Mouse (Mus musculus): Measurements from ENCODE around the gene Atxn1. TPM values are rescaled to one million over a fixed set of nuclear protein-coding genes. Genes with fewer than 3 reads are reported as not detected.

Gene Atxn1
- total and polyA plus RNA-seq, 3 experiments: 8.0 to 13.1 (median 9.7) TPM

DNA sequence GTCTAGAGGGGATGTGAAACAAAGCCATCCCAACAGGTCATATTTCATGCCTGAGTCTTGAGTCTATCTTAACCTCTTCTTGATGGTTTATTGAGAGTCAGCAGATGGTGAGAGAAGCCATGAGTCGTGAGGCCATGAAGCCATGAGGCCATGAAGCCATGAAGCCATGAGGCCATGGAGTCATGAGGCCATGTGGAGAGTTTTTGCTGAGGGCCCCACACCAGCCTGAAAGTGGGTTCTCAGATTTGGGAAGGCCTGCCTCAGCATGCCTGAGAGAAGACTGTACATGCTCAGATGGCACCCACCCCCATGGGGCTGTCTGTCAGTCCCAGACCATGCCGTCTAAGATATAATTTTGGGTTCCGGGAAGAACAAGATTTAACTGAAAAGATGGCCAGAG is 229.0 kb downstream of the Atxn1 start:
- Histone ChIP-seq H3K4me3 (replicated peaks in 1 of 3; ENCODE audit: low read depth in 2 of 3, low read length in 2 of 3, poor library complexity in 1 of 3) (no peak overlapping the region), H3K9me3 (replicated peaks; ENCODE audit: low read length) (no peaks in the 10 kb centered on the region), H3K27ac (ENCODE audit: insufficient read depth, low read depth) (peak overlapping the region; percentile 98), H3K4me1 (ENCODE audit: control insufficient read depth in 1 of 2, insufficient read depth in 2 of 2) (peaks cover 22 to 53% of the 10 kb centered on the region in 2 experiments), H3K36me3 (replicated peaks in 1 of 2; ENCODE audit: control insufficient read depth in 1 of 2, insufficient read depth in 1 of 2, low read length in 1 of 2) (peaks cover 18 to 60% of the 10 kb centered on the region in 2 experiments), H3K9ac (ENCODE audit: insufficient read depth, low read depth) (peak overlapping the region; percentile 18), H3K4me2 (ENCODE audit: insufficient read depth, low read depth, poor library complexity, severe bottlenecking) (peak overlapping the region; percentile 72; the same call in 1 of the 2 replicates), H3K79me2 (replicated peaks; ENCODE audit: control insufficient read depth, extremely low read depth, insufficient read depth, poor library complexity, severe bottlenecking) (no peaks in the 10 kb centered on the region), H3K27me3 (replicated peaks) (no peaks in the 10 kb centered on the region)
- in situ Hi-C loops (cut with MboI; ENCODE audit: low pct_ligation_motif_present, low pct_unique_long_range_greater_than_20kb, low sequenced_read_pairs) (no loop called here), dilution Hi-C loops (cut with MboI; ENCODE audit: extremely low pct_ligation_motif_present, extremely low pct_unique_long_range_greater_than_20kb, low sequenced_read_pairs) (no loop called here)
- peak; percentile 31 for DNase-seq (ENCODE audit: extremely low read depth)
- TF ChIP-seq MYC (IDR thresholded peaks at IDR 0.05; ENCODE audit: low read depth, low read length): peak; percentile 90; the same call in 1 of the 2 replicates
- no peak for TF ChIP-seq USF1 (IDR thresholded peaks at IDR 0.05; ENCODE audit: low read depth, low read length)
- TF ChIP-seq MAFK (IDR thresholded peaks at IDR 0.05; ENCODE audit: insufficient replicate concordance, low read length): no peak
- 0 out of 2 replicates have a peak, but pooled peaks have one; percentile 45 for TF ChIP-seq NRF1 (IDR thresholded peaks at IDR 0.05; ENCODE audit: low read depth, low read length)
- no peak for TF ChIP-seq ZMIZ1 (IDR thresholded peaks at IDR 0.05; ENCODE audit: low read depth, low read length)
- TF ChIP-seq KAT2A (IDR thresholded peaks at IDR 0.05; ENCODE audit: insufficient replicate concordance, low read length): no peak
- no peak for TF ChIP-seq ZKSCAN1 (IDR thresholded peaks at IDR 0.05; ENCODE audit: borderline replicate concordance, low read depth, low read length)
- 0 out of 2 replicates have a peak, but pooled peaks have one; percentile 19 for TF ChIP-seq BHLHE40 (IDR thresholded peaks at IDR 0.05; ENCODE audit: low read depth, low read length)
- no peak for TF ChIP-seq ZC3H11A (IDR thresholded peaks at IDR 0.05; ENCODE audit: low read depth, low read length)
- peak; percentile 34; the same call in 1 of the 2 replicates for TF ChIP-seq MEF2A (IDR thresholded peaks at IDR 0.05; ENCODE audit: borderline replicate concordance, low read depth, low read length)
- no peak for TF ChIP-seq POLR2A (IDR thresholded peaks at IDR 0.05; ENCODE audit: low read depth, low read length)
- no peak; the same call in 1 of the 2 replicates for TF ChIP-seq HCFC1 (IDR thresholded peaks at IDR 0.05; ENCODE audit: low read depth, low read length)
- no peak for TF ChIP-seq UBTF (IDR thresholded peaks at IDR 0.05; ENCODE audit: low read depth, low read length)
- no peak for TF ChIP-seq JUN (IDR thresholded peaks at IDR 0.05; ENCODE audit: insufficient read depth, low read depth, low read length)
- TF ChIP-seq EP300 (IDR thresholded peaks at IDR 0.05; ENCODE audit: low read length): no peak
- TF ChIP-seq ZNF384 (IDR thresholded peaks at IDR 0.05; ENCODE audit: low read depth, low read length): no peak
- 0 out of 2 replicates have a peak, but pooled peaks have one; percentile 52 for TF ChIP-seq SIN3A (IDR thresholded peaks at IDR 0.05; ENCODE audit: low read length)
- TF ChIP-seq TCF12 (IDR thresholded peaks at IDR 0.05; ENCODE audit: low read depth, low read length): no peak; the same call in 1 of the 2 replicates
- no peak for TF ChIP-seq E2F4 (IDR thresholded peaks at IDR 0.05; ENCODE audit: insufficient replicate concordance, low read depth, low read length)
- TF ChIP-seq MAX (IDR thresholded peaks at IDR 0.05; ENCODE audit: low read length): peak; percentile 86
- 0 out of 2 replicates have a peak, but pooled peaks have one; percentile 4 for TF ChIP-seq IRF4 (IDR thresholded peaks at IDR 0.05; ENCODE audit: low read depth, low read length)
- peak; percentile 58; the same call in 1 of the 2 replicates for TF ChIP-seq MXI1 (IDR thresholded peaks at IDR 0.05; ENCODE audit: low read depth, low read length)
- TF ChIP-seq CHD2 (IDR thresholded peaks at IDR 0.05; ENCODE audit: low read length): 0 out of 2 replicates have a peak, but pooled peaks have one; percentile 25
- TF ChIP-seq MAZ (IDR thresholded peaks at IDR 0.05; ENCODE audit: low read depth, low read length): 0 out of 2 replicates have a peak, but pooled peaks have one; percentile 19
- TF ChIP-seq SMC3 (IDR thresholded peaks at IDR 0.05; ENCODE audit: low read depth, low read length): no peak
- no peak for TF ChIP-seq JUND (conservative IDR thresholded peaks at IDR 0.05; ENCODE audit: low read depth, low read length)
- no peak for TF ChIP-seq POLR2AphosphoS2 (IDR thresholded peaks at IDR 0.05; ENCODE audit: low read depth, low read length)
- no peak for TF ChIP-seq PAX5 (IDR thresholded peaks at IDR 0.05; ENCODE audit: low read length)
- no peak for TF ChIP-seq NELFE (IDR thresholded peaks at IDR 0.05; ENCODE audit: low read depth, low read length)
- no peak for TF ChIP-seq ELF1 (IDR thresholded peaks at IDR 0.05; ENCODE audit: low read depth, low read length)
- no peak for TF ChIP-seq TBP (conservative IDR thresholded peaks at IDR 0.05; ENCODE audit: low read depth, low read length)
- no peak for TF ChIP-seq GABPA (IDR thresholded peaks at IDR 0.05; ENCODE audit: insufficient replicate concordance, low read depth, low read length)
- no peak for TF ChIP-seq RAD21 (IDR thresholded peaks at IDR 0.05; ENCODE audit: low read depth, low read length)
- no peak for TF ChIP-seq USF2 (conservative IDR thresholded peaks at IDR 0.05; ENCODE audit: low read depth, low read length)
- no peak for TF ChIP-seq RCOR1 (conservative IDR thresholded peaks at IDR 0.05; ENCODE audit: low read depth, low read length)
- TF ChIP-seq ETS1 (conservative IDR thresholded peaks at IDR 0.05; ENCODE audit: low read depth, low read length): no peak
- no peak; the same call in 1 of the 2 replicates for TF ChIP-seq CHD1 (IDR thresholded peaks at IDR 0.05; ENCODE audit: low read depth, low read length)
